Mouse (Mus musculus) lung, adult 2 months (tissue): ENCODE data around the gene Osr1. TPM values are rescaled to one million over a fixed set of nuclear protein-coding genes. Genes with fewer than 3 reads are reported as not detected.

Source experiments
- DNase-seq: peaks from one replicate; pipeline ENCODE4 v3.0.0; 2022
- H3K4me1 ChIP-seq: fragments of 200-500 bp; 2 replicates; pipeline ENCODE4 v1.6.1; 2011; ENCODE audit warnings: low read length; ENCODE audit not compliant: control insufficient read depth, insufficient read depth
- H3K4me3 ChIP-seq: fragments of 200-500 bp; replicated peaks from 2 replicates; pipeline ENCODE3; 2011; ENCODE audit warnings: low read depth, mild to moderate bottlenecking, control low read depth, low read length; ENCODE audit errors: extremely low read depth
- CTCF ChIP-seq: fragments of 200-500 bp; IDR thresholded peaks from 2 replicates; pipeline ENCODE4 v1.5.1; 2011; ENCODE audit warnings: mild to moderate bottlenecking, low read length, control low read depth; ENCODE audit not compliant: insufficient read depth
- POLR2A ChIP-seq: fragments of 200-500 bp; IDR thresholded peaks from 2 replicates; pipeline ENCODE4 v1.6.1; 2011; ENCODE audit warnings: low read depth, mild to moderate bottlenecking, control low read depth, low read length, borderline replicate concordance; ENCODE audit errors: extremely low read depth
- WGBS: fragments of 180-500 bp; shearing (Covaris S2); methylation state at CpG from one replicate; pipeline ENCODE4 v1.1.7; 2018; 5-methylcytosine and 5-hydroxymethylcytosine counted together
- polyA plus RNA-seq: library from polyadenylated mRNA; depleted of rRNA; stranded (reverse); fragments of >200 nt; gene quantifications from 2 replicates; pipeline ENCODE4 v1.2.3, GENCODE M21; 2012; rRNA removed

Osr1 gene
- 28.3 and 34.2 TPM in 2 replicates for polyA plus RNA-seq

- H3K4me1 ChIP-seq: 0 out of 2 replicates have a peak, but pooled peaks cover 3% of the 10 kb centered on the region
- peak; percentile 69 for DNase-seq
- TF ChIP-seq POLR2A (no peak), CTCF (peak; percentile 74)
- under 1% methylated on average over 15 of the region's 15 CpGs for WGBS
- H3K4me3 ChIP-seq: peak within 1 kb of the TSS; percentile 92
Observed at GRCm38 (mm10) chr12:9569971-9570370, at the start of gene Osr1. Osr1 (plus strand) TSS chr12:9570116.

GRCm38 (mm10) chr12:9550328-9550727 is 19.6 kb upstream of the Osr1 start:
- 69% methylated on average over 2 of the region's 2 CpGs for WGBS
- TF ChIP-seq POLR2A (no peak), CTCF (no peak)
- no peak for DNase-seq

DNA sequence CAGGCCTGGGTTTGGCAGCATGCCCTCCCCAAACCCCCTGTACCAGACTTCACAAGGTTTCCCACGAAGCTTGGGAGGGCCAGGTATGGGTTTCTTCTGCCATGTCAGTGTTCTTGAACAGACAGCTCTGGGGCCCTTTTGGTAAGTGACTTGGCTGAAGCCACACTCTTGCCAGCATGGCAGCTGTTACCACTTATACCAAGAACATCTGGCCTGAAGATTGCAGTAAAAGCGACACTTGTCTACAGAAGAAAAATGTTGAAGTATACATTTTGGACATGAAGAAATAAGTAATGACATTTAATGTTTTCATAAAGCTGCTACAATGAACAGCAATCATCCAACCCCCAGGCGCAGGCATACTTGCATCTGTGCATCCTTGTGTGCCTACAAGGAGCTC is 5.0 kb upstream of the Osr1 start:
- WGBS: 71% methylated on average over 3 of the region's 3 CpGs
- H3K4me3 ChIP-seq: no peak overlapping the region

More at GRCm38 (mm10) chr12:9550328-9550727, 19.6 kb upstream of the Osr1 start:
- Histone ChIP-seq H3K4me1 (no peaks in the 10 kb centered on the region), H3K4me3 (no peak overlapping the region)

DNA sequence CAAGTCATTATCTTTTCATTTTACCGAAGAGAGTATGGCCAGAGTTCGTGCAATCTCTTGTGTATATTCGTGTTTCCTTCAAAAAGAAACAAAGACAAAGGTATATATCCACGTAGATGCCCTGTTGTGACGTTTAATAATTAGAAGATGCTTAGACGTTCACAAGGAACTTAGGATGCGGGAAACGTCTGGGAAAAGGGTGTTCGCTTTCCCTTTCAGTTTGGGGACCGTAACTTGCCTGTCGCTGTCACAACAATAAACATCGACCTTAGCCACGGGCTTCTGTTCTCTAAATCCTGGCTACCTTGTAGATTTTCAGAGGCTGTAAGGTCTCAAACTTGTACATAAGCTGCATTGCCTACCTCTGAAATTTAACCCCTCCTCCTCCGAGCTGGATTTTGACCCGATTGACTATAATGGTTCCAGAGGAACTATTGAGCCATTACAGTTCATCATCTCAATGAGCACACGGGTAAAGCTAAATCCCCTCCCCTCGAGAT is 630 bp downstream of the Osr1 start:
- 0 out of 2 replicates have a peak, but pooled peaks cover 3% of the 10 kb centered on the region for H3K4me1 ChIP-seq
- under 1% methylated on average over 17 of the region's 17 CpGs for WGBS
- H3K4me3 ChIP-seq: peak overlapping the region; percentile 92
- TF ChIP-seq POLR2A: no peak
- TF ChIP-seq CTCF: no peak
- no peak for DNase-seq

More for the DNA sequence above, 5.0 kb upstream of the Osr1 start:
- DNase-seq: no peak
- TF ChIP-seq CTCF (no peak), POLR2A (no peak)
- no peaks in the 10 kb centered on the region for H3K4me1 ChIP-seq

GRCm38 (mm10) chr12:9571276-9571940 is 1.5 kb downstream of the Osr1 start:
- Histone ChIP-seq H3K4me1 (0 out of 2 replicates have a peak, but pooled peaks cover 3% of the 10 kb centered on the region), H3K4me3 (no peak overlapping the region)
- 39% methylated on average over 13 of the region's 13 CpGs for WGBS
- TF ChIP-seq CTCF (no peak), POLR2A (no peak)
- DNase-seq: no peak

DNA sequence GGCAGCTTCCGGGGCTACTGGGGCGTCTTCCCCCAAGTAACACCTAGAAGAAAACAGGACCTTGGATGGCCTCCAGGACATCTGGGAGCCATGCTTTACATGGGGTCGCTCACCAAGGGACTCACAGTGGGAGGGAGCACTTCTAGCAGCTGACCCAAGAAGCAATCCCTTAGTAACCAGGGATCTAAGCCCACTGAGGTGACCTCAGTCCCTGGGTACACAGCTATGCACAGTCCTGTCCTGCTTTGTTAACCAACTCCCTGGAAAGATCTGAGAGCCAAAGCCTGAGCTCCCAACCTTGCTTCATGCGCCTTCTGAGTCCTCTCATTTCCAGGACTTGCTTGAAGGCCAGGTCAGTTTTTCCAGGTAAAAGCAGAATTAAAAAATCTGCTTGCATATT is 2.1 kb downstream of the Osr1 start:
- 62% methylated on average over 4 of the region's 4 CpGs for WGBS
- Histone ChIP-seq H3K4me1 (0 out of 2 replicates have a peak, but pooled peaks cover 3% of the 10 kb centered on the region), H3K4me3 (no peak overlapping the region)
- no peak for TF ChIP-seq CTCF
- TF ChIP-seq POLR2A: no peak
- no peak for DNase-seq

GRCm38 (mm10) chr12:9573682-9574081 is 3.8 kb downstream of the Osr1 start:
- TF ChIP-seq POLR2A: no peak
- TF ChIP-seq CTCF: no peak
- DNase-seq: no peak
- Histone ChIP-seq H3K4me1 (0 out of 2 replicates have a peak, but pooled peaks cover 3% of the 10 kb centered on the region), H3K4me3 (no peak overlapping the region)
- 13% methylated on average over 12 of the region's 12 CpGs for WGBS

DNA sequence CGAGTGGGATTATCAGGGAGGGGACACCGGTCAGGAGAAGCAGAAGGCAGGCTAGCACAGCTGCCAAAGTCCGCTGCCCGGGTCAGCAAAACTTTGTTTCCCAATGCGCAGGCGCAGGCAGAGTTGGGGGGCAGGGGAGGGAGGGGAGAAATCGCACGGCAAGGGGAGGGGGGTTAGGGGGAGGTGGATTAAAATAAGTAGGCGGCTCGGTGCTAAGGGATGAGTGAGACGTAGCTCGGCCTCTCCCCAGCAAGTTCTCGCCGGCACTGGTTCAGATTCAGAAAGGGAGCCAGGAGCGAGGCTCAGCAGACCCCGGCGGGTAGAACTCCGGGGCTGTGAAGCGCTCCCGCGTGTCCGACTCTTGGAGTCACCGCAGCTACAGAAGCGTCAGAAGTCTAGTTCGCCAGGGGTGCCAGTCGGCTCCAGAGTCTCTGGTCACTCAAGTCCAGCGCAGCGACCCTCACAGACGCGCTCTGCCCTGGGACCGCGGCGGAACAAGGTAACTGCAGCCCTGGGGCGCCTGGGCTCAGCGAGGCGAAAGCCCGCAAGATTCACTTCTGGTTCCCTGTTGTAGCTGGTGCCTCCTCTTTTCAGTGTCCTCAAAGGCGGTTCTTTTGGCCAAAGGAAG is 4.4 kb downstream of the Osr1 start:
- no peak for DNase-seq
- peak; percentile 43; the same call in 1 of the 2 replicates for TF ChIP-seq POLR2A
- no peak for TF ChIP-seq CTCF
- under 1% methylated on average over 38 of the region's 38 CpGs for WGBS
- Histone ChIP-seq H3K4me3 (peak overlapping the region; percentile 59), H3K4me1 (0 out of 2 replicates have a peak, but pooled peaks cover 3% of the 10 kb centered on the region)

DNA sequence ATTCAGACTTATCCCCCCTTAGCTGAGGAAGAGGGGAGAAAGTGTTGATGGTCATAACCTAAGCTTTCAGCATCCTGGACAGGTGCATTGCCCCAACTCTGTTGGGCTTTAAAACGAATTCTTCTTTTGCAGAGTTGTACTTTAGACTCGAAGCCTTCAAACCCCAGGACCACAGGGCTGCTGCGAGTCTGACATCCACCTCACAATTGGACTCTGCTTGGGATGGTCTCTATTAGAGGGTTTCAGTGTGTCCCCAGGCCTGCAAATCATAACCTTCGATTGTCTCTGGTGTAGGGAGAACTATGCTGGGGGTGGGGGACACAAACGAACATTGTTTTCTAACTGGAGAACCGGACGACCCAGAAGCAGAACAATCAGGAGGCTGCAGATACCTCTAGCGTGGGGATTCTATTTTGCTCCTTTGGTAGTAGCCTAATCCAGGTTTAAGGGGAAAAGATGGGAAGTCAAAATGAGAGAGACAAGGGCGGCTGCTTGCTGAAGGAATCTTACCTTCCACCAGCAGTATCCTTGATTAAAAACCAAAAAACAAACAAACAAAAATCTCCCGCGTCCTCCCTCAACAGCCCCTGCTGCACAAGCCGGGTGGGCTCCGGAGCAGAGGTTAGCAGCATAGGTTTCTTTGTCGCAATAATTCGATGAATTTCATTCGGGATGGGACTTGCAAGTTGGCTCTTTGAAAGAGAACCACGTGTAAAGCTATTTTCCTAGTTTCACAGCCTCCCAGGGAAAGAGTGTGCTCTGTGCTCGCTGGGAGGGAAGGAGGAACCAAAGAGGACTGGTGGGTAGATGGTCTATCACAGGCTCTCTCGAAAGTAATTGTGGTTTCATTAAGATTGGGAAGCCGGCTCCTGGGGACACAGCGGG is 5.5 kb downstream of the Osr1 start:
- no peaks in the 10 kb centered on the region for H3K4me1 ChIP-seq
- DNase-seq: no peak
- TF ChIP-seq CTCF (no peak), POLR2A (no peak)
- WGBS: 17% methylated on average over 21 of the region's 21 CpGs
- peak overlapping the region; percentile 12 for H3K4me3 ChIP-seq
